Mouse (Mus musculus): ENCODE results near the gene Oosp1. TPM values are rescaled to one million over a fixed set of nuclear protein-coding genes. Genes with fewer than 3 reads are reported as not detected.

Gene Oosp1
- polyA plus RNA-seq, 1 experiment from 2014 or later = not detected

Other genes starting within 250 kb of the Oosp1 start
- gene Ms4a4b, start 247.6 kb downstream of the Oosp1 start, polyA plus RNA-seq (2015; fragmentation: Nextera tagmentation; extraction: Ambion mirVana) = 0.53 and 0.80 TPM in 2 replicates
- 8.0 and 8.8 TPM in 2 replicates for gene Ms4a6c, start 221.8 kb downstream of the Oosp1 start, polyA plus RNA-seq (2015; fragmentation: Nextera tagmentation; extraction: Ambion mirVana)
- gene Gm8369, start 205.2 kb downstream of the Oosp1 start, polyA plus RNA-seq (2015; fragmentation: Nextera tagmentation; extraction: Ambion mirVana) = 0.40 and 0.47 TPM in 2 replicates
- 2.5 and 3.4 TPM in 2 replicates for gene Ms4a6b, start 174.6 kb downstream of the Oosp1 start, polyA plus RNA-seq (2015; fragmentation: Nextera tagmentation; extraction: Ambion mirVana)
- 0.23 and 0.28 TPM in 2 replicates for gene Ms4a4d, start 154.3 kb downstream of the Oosp1 start, polyA plus RNA-seq (2015; fragmentation: Nextera tagmentation; extraction: Ambion mirVana)
- gene Ms4a6d, start 86.3 kb downstream of the Oosp1 start, polyA plus RNA-seq (2015; fragmentation: Nextera tagmentation; extraction: Ambion mirVana) = 4.9 TPM in 2 replicates
- 0.74 and 1.1 TPM in 2 replicates for gene Ms4a2, start 67.4 kb downstream of the Oosp1 start, polyA plus RNA-seq (2015; fragmentation: Nextera tagmentation; extraction: Ambion mirVana)
- gene Ms4a3, start 50.3 kb downstream of the Oosp1 start, polyA plus RNA-seq (2015; fragmentation: Nextera tagmentation; extraction: Ambion mirVana) = 29.8 and 33.2 TPM in 2 replicates
- 0.13 and 0.26 TPM in 2 replicates for gene Oosp2, start 30.6 kb downstream of the Oosp1 start, polyA plus RNA-seq (2015; fragmentation: Nextera tagmentation; extraction: Ambion mirVana)
- not detected in 2 replicates for gene Oosp3, start 5.9 kb upstream of the Oosp1 start, polyA plus RNA-seq (2015; fragmentation: Nextera tagmentation; extraction: Ambion mirVana)
- not detected in 2 replicates for gene Gif, start 56.4 kb upstream of the Oosp1 start, polyA plus RNA-seq (2015; fragmentation: Nextera tagmentation; extraction: Ambion mirVana)
- 27.5 and 31.1 TPM in 2 replicates for gene Mrpl16, start 79.2 kb upstream of the Oosp1 start, polyA plus RNA-seq (2015; fragmentation: Nextera tagmentation; extraction: Ambion mirVana)
- 1.8 and 2.3 TPM in 2 replicates for gene Stx3, start 128.3 kb upstream of the Oosp1 start, polyA plus RNA-seq (2015; fragmentation: Nextera tagmentation; extraction: Ambion mirVana)
- not detected in 2 replicates for gene Olfr1417, start 148.1 kb upstream of the Oosp1 start, polyA plus RNA-seq (2015; fragmentation: Nextera tagmentation; extraction: Ambion mirVana)
- gene Olfr1418, start 169.9 kb upstream of the Oosp1 start, polyA plus RNA-seq (2015; fragmentation: Nextera tagmentation; extraction: Ambion mirVana) = not detected in 2 replicates
- gene Olfr1419, start 184.0 kb upstream of the Oosp1 start, polyA plus RNA-seq (2015; fragmentation: Nextera tagmentation; extraction: Ambion mirVana) = not detected in 2 replicates
- not detected in 2 replicates for gene Olfr1420, start 195.4 kb upstream of the Oosp1 start, polyA plus RNA-seq (2015; fragmentation: Nextera tagmentation; extraction: Ambion mirVana)
- 6.8 TPM in 2 replicates for gene Patl1, start 221.2 kb upstream of the Oosp1 start, polyA plus RNA-seq (2015; fragmentation: Nextera tagmentation; extraction: Ambion mirVana)